Mouse (Mus musculus) testis, postnatal 10 days (tissue): Measurements from ENCODE around the gene Ect2.

Experiments used
- DNase-seq: peaks from one replicate; pipeline ENCODE4 v3.0.0; 2021; ENCODE audit warnings: low spot score

Gene Ect2

GRCm38 (mm10) chr3:27153701-27154209, at the start of gene Ect2:
TSS of gene Ect2 (minus strand) at chr3:27153878.
- peak; percentile 99 for DNase-seq

DNA sequence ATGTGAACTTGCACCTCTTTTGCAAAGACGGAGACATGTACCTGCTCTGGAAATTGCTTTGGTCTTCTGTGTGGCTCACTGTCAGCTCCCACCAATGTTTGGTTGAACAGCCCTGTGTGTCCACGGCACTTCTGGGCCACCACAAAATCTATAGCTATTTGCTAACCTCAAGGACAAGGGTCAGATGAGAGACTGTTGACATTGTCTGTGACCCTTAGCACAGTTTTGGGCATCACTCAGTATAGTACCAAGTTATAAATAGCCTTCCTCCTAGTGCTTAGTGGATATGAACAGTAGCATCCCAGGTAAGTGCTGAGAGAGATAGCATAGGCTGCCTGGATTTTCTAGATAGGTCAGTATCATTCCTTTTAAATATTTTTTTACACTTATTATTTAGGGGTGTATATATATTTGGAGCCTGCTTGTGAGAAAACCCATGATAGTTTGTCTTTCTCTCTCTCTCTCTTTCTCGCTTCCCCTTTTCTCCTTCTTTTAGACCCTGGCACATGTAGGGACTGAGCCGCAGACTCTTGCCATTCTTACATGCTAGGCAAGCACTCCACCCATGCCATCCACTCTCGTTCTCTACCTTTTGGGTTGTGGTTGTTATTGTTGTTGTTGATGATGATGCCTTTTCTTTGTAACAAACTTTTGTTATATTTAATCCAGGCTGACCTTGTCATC, 48.2 kb upstream of the Ect2 start:
- no peak for DNase-seq

DNA sequence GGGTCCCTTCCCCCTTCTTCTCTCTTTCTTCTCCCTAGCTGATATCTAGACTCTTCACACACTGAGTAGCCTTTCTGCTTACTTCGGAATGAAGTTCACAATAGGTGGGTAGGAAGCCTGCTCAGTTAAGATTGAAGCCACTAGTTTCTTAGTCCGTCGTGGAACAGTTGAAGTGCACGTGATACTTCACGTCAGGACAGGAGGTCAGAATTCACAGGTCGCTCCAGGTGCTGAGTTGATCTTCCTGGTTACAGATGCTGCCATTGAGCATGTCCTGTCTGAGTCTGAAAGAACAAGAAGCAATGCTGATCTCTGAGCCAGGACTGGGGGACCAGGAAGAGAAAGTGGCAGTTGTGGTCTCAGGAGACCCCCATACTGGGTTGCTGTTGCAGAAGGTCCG, 45.4 kb upstream of the Ect2 start:
- no peak for DNase-seq

GRCm38 (mm10) chr3:27197816-27198215, 44.1 kb upstream of the Ect2 start:
- no peak for DNase-seq

DNA sequence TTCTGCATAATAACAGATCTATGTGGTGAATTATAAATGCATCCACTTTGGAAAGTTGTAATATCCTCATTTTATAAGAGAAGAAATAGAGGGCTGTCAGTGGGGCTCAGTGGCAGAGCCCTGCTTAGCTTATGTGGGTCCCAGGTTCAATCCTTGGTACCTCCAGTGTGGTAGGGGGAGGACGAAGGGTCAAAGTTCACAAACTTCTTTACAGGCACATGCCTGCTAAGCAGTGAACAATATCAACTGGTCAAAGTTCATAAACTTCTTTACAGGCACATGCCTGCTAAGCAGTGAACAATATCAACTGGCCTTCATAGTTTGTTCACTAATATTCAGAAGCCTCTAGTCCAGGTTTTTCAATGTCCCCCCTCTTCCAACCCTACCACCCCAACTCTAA, 42.9 kb upstream of the Ect2 start:
- no peak for DNase-seq

DNA sequence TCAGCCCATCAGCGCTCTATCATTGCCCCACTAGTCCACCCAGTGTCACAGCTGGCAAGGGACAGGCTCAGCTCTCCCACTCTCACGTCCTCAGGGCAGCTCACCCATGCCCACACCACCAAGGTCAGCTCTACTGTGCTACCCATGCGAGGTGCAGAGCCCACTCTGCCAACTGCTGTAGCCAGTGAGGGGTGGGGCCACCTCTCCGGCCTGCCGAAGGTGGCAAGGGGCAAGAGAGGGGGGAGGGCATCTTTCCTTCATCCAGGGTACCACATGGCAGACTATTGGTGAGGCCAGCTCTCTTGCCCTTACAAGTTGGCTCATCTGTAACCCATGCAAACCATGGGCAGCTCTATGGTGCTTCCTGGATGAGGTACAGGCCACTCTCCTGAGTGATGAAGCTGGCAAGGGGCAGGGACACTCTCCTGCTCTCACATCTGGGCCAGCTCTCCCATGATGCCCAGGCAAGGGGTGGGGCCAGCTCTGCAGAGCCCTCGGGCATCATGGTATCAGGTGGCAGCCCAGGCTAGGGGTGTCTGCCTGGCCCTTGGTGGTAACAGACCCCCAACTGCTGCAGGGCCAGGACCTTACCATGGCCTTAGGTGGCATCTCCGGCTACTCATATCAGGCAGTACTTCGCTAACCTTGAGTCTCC, 42.0 kb upstream of the Ect2 start:
- no peak for DNase-seq

DNA sequence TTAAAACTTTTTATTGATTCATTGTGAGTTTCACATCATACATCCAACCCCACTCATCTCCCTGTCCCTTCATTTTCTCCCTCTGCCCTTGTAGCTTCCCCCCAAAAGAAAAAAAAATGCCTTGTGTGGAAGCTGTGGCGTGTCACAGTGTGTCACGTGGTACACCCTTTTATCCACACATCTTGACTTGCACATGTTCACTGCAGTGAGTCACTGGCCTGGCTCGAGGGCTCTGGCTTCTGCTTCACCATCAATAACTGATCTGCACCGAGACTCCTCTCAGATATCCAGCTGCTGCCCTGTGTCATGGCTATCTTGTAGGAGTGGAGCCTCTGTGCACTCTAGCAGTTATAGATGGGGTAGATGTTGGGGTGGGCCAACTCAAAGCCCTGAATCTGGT, 41.5 kb upstream of the Ect2 start:
- no peak for DNase-seq

DNA sequence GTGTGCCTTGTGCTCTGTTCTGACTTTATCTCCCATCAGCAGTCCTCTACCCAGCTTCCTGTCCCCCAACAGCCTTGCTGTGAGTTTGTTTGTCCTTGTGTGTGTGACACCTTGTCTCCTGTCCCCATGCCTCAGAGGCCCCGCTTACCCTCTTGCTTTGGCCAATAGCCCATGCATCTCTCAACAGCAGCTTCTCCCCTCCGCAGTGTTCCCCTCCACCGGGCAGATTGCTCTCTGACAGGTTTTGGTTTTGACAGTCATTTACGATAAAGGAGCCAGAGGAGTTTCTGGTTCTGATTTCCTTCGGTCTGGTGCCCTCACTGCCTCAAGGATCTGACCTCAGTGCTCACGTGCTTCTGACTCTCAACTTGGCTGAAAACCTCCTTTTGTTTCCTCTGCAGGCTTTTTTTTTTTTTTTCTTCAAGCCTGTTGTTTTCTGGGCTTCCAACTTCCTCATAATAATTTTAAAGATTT, 40.2 kb upstream of the Ect2 start:
- DNase-seq, result no peak

DNA sequence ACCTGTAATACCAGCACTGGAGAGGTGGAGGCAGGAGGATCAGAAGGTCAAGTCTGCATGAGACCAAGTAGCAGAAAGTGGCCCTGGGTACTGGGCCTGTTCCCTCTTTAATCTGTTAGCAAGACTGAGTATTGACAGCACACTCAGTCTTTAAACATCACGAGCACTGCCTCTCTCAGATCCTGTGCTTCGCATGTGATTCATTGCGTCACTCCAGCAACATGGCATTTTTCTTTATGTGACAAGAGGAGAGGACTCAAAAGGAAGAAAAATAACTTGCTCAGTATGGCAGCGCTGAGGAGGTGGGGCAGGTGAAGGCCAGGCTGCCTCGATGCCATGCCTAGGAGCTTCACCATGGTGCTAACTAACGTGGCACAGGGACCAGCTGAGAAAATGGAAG, 38.2 kb upstream of the Ect2 start:
- DNase-seq, result no peak

GRCm38 (mm10) chr3:27190865-27191264, 37.2 kb upstream of the Ect2 start:
- no peak for DNase-seq

GRCm38 (mm10) chr3:27189320-27190261, 35.9 kb upstream of the Ect2 start:
- DNase-seq, result peak; percentile 83

- no peak for DNase-seq
Measured at GRCm38 (mm10) chr3:27188386-27188785, 34.7 kb upstream of the Ect2 start.

DNA sequence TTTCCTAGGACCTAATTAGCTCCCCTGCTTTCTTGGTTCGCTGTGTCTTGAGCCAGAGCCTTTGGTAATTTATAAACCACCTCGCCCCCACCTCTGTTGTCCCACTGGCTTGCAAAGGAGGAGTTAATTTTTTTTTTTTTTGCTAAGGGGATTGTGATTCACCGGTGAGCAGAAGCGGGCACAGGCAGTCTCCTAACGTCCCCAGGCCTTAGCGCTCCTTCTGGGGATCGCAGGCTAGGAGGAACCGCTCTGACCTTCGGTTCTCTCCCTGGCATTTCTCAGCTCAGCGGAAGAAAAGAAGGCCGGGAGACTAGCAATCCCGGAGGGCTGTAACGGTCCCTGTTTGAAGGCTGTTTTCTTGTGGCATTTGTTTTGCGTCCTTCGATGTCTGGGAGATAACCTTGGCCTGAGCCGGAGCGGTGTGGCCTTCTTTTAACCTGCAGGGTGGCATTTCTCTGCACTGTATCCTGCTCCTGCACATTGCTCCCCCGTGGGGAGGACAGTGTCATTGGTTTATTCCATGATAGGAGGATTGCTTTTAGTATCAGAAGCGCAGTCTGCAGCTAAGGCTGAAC, 30.0 kb upstream of the Ect2 start:
- no peak for DNase-seq

GRCm38 (mm10) chr3:27182733-27183600, 29.3 kb upstream of the Ect2 start, which contains the start of gene Nceh1:
TSS of gene Nceh1 (plus strand) at chr3:27182965.
- peak; percentile 94 for DNase-seq

DNA sequence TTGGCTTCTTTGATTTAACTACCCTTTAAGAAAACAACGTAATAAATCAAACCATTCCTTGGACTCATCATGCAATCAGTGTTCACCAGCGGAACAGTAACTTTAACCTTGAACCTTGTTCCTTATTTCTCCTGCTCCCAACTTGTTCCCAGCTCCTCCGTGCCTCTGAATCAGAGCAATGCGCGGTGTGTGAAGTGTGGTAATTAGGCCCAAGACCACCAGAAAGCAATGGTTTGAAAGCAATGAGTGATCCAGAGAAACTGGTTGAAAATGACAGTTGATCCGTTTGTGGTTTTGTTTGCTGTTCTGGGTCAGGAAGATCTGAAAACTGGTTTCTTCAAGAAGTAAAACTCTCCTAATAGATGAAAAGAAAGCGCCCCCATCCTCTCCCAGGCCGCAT, 26.0 kb upstream of the Ect2 start:
- no peak for DNase-seq

DNA sequence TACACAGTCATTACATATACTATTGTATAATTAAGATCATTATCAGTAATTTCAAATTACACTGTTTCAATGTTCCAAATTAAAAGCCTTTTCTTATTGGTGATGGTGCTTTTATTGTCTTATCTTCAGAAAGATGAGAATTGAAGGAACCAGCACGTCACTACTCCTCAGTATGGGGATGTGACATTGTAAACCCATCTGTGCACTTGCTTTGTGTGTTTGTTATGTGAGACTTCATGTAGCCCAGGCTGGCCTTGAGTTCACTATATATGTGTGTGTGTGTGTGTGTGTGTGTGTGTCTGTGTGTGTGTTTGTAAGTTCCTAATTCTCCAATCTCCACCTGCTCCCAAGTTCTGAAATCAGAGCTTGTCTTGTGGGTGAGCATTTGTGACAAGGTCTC, 16.6 kb upstream of the Ect2 start:
- no peak for DNase-seq

GRCm38 (mm10) chr3:27165481-27166065, 11.9 kb upstream of the Ect2 start:
- DNase-seq, result no peak

- no peak for DNase-seq
Measured at GRCm38 (mm10) chr3:27162410-27162804, 8.7 kb upstream of the Ect2 start.

GRCm38 (mm10) chr3:27161645-27162409, 8.1 kb upstream of the Ect2 start:
- no peak for DNase-seq

- DNase-seq, result no peak
Measured at GRCm38 (mm10) chr3:27158910-27159309, 5.2 kb upstream of the Ect2 start.
